Mouse (Mus musculus) erythroblast, adult 5-6 weeks (primary cell): ENCODE data around the gene Mastl. TPM values are rescaled to one million over a fixed set of nuclear protein-coding genes. Genes with fewer than 3 reads are reported as not detected.

Experiments
- ATAC-seq: replicated peaks from 2 replicates; pipeline ENCODE4 v1.8.0; 2016; ENCODE audit warnings: moderate number of reproducible peaks, mild to moderate bottlenecking, moderate TSS enrichment, inconsistent platforms; ENCODE audit not compliant: poor library complexity, low FRiP score, severe bottlenecking
- total RNA-seq, 2 experiments: library from RNA; stranded (forward) in 1 of 2; stranded (reverse) in 1 of 2; fragments of 150-400 nt in 1 of 2; fragments of 200-764, 138-1000 nt in 1 of 2; gene quantifications; 2 replicates each; pipeline versions ENCODE4 v1.2.3 to v1.2.4; 2015 to 2017; ENCODE audit warnings: low replicate concordance in 2 of 2

Gene Mastl
- 0.38 and 4.8 TPM in 2 replicates for total RNA-seq (2015; ENCODE audit: low replicate concordance)
- 1.8 and 9.5 TPM in 2 replicates for total RNA-seq (2017; ENCODE audit: low replicate concordance)

DNA sequence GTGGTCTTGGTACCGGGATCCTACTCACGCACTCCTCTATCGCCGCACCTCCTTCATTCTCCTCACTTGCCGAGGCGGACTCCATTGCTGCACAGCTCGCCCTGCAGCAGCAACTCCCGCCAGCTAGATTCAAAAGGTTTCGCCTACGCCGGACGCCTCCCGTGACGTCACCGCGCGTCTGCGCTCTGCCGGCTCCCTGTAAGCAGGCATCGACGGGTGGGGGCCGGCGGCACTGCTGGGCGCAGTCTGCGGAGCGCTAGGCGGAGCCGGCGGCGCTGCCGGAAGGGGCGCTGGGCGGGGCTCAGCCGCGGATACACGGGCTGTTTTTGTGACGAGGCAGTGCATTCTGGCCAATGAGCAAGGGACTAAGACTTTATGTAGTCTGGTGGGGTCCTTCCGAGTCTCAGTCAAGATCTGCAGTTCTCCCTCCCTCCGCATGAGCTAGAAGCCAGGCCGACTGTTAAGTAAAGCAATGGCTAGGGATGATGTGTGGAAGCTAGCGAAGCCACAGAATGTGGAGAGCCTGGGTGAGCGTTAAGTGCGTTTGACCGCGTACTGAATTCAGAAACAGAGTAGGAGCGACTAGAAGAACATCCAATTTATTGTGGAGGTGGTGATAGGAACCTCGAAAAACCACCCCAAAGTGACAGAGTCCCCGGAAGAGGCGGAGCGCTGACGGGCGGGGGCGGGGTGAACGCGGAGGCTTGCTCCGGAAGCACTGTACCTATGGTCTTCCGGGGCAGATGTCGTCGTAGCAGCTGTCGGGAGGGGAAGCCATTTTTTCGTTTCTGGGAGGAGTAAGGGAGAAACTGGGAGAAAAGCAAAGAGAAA lies at the start of gene Mastl, which contains the start of gene Yme1l1:
Gene Mastl (minus strand): TSS at position 248 of the 831 bp plus-strand sequence.
Gene Yme1l1 (plus strand): TSS at position 593 of the 831 bp plus-strand sequence.
- peak; percentile 92 for ATAC-seq

DNA sequence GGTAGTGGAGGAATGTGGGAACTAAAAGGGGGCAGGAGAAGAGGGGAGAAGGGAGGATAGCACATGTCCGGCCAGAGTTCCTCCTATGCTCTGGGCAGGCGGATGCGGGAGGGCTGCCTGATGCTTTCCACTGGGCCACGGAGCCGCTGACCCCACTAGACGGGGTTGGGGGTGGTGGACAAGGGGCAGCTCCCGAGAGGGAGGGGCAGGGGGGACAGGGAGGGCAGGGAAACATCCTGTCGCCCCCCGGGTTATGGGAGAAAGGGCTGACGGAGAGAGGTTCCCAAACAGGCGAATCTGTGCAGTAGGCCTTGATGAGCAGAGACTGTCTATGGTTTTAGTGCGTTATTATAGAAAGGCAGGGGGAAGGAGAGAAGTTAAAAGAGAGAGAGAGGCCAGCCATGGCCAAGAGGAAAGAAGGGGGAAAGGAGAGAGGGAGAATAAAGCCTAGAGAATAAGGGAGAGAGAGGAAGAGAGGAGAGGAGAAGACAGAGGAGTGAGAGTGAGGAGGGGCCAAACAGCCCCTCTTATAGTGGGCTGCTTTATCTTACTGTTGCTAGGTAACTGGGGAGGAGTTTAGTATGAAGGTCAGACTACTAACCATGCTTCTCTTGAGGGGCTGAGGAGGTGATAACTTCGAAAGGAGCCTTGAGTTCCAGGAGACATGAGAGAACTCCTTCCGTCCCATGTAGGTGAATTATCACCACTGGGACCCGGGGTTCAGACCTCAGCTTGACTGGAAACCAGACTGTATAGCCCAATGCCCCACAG lies 47.3 kb upstream of the Mastl start:
- ATAC-seq = no peak

- no peak for ATAC-seq
Observed at GRCm38 (mm10) chr2:23201034-23201433, 45.2 kb upstream of the Mastl start.

GRCm38 (mm10) chr2:23194366-23194765 lies 38.5 kb upstream of the Mastl start:
- no peak for ATAC-seq

DNA sequence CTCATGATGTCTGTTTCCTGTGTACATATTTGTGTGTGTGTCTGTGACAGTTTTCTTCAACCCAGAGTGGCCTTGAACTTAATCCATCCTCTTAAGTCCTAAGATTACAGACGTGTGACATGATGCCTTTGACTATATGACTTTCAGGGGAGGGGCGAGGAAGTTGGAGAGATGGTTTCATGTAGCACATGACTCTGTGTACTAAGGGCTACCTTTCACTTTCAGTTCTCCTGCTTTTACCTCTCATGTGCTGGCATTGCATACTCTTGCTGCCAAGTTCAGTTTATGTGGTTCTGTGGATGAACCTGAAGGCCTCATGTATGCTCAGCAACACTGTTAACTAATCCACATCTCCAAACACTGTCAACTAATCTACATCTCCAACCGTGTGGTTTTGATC lies 16.5 kb upstream of the Mastl start:
- ATAC-seq = no peak

- peak; percentile 51 for ATAC-seq
Observed at GRCm38 (mm10) chr2:23156608-23157081, 821 bp upstream of the Mastl start.

DNA sequence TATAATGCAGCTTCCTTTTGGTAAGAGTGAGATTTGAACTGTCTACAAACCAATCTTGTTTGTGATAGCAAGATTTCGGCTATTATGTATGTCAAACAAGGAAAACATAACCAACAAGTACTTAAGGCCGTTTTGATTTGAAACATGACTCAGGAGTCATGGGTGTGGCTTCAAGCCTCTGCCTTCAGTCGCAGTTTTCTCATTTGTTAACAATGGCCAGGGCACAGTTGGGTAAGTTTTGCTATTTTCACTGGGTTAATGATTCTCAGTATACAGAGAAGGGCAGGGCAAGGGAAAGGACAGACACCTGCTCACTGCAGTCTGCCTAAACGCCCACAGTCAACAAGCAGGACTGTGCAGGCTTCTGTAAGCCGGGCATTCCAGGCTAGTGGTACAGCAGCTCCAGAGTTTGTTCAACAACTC lies 614 bp downstream of the Mastl start:
- ATAC-seq = peak; percentile 42

GRCm38 (mm10) chr2:23119573-23119972 lies 36.3 kb downstream of the Mastl start:
- ATAC-seq = no peak

GRCm38 (mm10) chr2:23102266-23102665 lies 53.6 kb downstream of the Mastl start:
- no peak for ATAC-seq

DNA sequence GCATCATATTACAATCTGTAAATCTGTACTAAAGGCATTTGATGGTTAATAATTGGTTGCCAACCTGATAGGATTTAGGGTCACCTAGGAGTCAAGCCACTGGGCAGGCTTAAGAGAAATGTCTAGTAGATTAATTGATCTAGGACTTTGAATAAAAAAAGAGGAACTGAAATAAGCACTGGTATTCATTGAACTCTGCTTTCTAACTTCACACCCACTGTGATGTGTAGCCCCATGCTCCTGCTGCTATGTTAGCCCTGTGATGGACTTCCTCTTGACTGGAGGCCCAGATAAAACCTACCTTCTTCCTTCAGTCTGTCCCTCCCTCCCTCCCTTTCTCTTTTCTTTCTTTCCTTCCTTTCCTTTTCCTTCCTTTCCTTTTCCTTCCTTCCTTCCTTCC lies 58.8 kb downstream of the Mastl start:
- no peak for ATAC-seq

GRCm38 (mm10) chr2:23092216-23092615 lies 63.6 kb downstream of the Mastl start:
- ATAC-seq = peak; percentile 93

GRCm38 (mm10) chr2:23084540-23084939 lies 71.3 kb downstream of the Mastl start:
- ATAC-seq = no peak; the same call in 1 of the 2 replicates

- ATAC-seq = no peak
Observed at GRCm38 (mm10) chr2:23078588-23078987, 77.2 kb downstream of the Mastl start.

GRCm38 (mm10) chr2:23077693-23078092 lies 78.1 kb downstream of the Mastl start:
- no peak for ATAC-seq

DNA sequence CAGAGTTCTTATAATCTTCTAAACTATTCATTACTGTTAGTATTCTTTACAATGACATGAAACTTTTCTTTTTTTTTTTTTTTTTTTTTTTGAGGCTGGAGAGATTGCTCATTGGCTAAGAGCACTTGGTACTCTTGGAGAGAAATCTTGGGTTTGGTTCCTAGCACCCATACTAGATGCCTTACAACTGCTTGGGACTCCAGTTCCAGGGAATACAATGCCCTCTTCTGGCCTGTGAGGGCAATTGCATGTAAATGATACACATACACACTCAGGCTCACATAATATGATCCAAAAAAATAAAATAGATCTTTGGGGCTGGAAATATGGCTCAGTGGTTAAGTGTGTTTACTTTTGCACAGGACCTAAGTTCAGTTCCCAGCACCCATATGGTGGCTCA lies 79.0 kb downstream of the Mastl start:
- 0 out of 2 replicates have a peak, but pooled peaks have one; percentile 52 for ATAC-seq

GRCm38 (mm10) chr2:23075846-23076245 lies 80.0 kb downstream of the Mastl start:
- no peak for ATAC-seq

DNA sequence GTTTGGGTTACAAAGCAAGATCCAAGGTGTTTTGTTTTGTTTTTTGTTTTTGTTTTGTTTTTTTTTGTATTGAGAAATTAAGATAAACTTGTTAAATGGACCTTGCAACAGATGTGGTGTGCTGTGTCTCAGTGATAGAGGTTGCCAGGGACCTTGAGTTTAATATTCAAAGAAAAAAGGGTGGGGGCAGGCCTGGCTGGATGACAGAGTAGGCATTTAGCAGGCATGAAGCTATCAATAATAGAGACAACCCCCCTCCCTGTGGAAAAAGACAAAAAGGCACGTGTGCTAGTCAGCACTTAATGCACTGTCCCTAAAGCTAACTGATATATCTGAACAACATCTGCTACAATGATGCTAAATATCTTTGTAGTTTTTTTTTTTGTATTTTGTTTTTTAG lies 84.4 kb downstream of the Mastl start:
- ATAC-seq = no peak

GRCm38 (mm10) chr2:23070491-23070890 lies 85.3 kb downstream of the Mastl start:
- no peak for ATAC-seq

GRCm38 (mm10) chr2:23068894-23069744 lies 86.7 kb downstream of the Mastl start:
- ATAC-seq = peak; percentile 84

DNA sequence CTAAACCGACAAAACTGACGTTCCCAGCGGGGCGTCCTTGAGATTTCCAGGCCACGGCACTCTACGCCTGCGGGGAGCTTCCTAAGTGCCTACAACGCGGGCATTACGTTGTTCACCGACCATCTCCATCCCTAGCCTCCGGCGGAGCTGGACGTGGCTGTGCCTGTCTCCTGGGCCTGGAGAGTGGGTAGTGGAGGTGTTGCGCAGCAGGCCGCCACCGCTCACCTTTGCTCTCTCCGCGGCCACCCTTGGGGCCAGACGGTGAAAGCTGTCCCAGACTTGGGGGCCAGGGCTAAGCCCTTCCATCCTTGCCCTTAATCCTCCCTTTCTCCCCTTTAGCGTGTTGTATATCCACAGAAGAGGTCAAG lies 87.5 kb downstream of the Mastl start:
- ATAC-seq = peak; percentile 56
